Mouse (Mus musculus): Measurements from ENCODE around the gene Olfr594. TPM values are rescaled to one million over a fixed set of nuclear protein-coding genes. Genes with fewer than 3 reads are reported as not detected.
"Not testable (repeated sequence)": the region's sequence is repeated elsewhere in the genome, so short reads cannot be mapped to it uniquely, and the experiment has no call there.

The Olfr594 gene
- not detected for total RNA-seq (2021)

DNA sequence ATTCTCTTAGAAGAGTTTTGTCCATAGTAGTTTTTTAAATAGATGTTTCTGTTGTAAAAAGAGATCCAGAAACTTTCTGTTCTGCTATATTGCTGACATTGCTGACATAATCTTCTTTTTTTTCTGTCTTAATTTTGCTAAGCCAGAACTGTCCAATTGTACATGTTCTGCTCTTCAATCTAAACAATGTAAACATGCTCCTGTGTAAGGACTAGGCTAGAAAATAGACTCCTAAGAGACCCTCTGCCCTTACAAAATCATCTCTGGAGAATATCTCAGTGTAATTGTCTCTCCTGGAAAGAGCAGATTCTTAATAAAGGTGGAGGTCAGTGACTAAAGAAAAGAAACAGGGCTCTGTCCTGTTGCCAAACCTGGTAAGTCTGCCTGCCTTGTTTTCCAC is at the start of gene Olfr594:
Gene Olfr594 (plus strand): TSS at position 301 of the 400 bp plus-strand sequence.
- DNase-seq (ENCODE audit: extremely low spot score in 1 of 2, low spot score in 2 of 2): no peak
- intact Hi-C loops (cut with DNase I): no loop called here

DNA sequence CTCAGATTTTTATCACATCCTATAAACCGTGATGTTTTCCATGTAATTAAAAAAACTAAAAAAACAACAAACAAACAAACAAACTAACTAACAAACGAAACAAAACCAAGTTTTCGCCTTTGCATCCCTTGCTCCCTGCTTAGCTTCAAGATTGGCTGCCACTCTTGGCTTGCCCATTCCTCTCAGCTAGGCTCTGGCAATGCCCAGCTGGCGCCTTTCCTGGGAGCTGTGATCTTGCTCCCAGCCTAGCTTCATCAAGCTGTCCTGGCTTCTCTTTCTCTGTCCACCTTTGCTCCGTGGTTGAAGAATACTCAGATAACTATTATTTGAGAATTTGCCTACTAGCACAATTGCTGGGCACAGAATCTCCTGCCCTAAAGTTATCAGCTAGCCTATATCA is 47.1 kb upstream of the Olfr594 start:
- DNase-seq (ENCODE audit: extremely low spot score in 1 of 2, low spot score in 2 of 2): no peak
- intact Hi-C loops (cut with DNase I): no loop called here

DNA sequence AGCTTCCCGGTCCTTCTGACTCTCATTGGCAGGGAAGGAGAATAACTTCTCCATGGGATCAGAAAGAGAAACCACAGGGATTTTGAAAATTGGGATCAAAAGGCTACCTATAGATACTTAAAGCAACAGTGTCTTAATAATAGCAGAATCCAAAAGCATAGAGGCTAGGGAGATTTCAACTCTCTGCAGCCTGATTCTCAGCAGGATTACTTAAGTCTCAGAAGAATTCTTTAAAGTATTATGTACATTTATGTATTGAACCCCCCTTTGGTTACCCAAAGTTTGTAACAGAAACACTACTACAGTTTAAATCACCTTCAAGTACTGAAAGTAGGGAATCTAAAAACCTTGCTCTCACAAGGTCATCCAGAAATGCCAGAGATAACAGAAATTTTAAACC is 38.6 kb upstream of the Olfr594 start, which contains the start of gene Olfr591:
Gene Olfr591 (minus strand): TSS at position 101 of the 400 bp plus-strand sequence.
- DNase-seq (ENCODE audit: extremely low spot score in 1 of 2, low spot score in 2 of 2): no peak
- intact Hi-C loops (cut with DNase I): no loop called here

DNA sequence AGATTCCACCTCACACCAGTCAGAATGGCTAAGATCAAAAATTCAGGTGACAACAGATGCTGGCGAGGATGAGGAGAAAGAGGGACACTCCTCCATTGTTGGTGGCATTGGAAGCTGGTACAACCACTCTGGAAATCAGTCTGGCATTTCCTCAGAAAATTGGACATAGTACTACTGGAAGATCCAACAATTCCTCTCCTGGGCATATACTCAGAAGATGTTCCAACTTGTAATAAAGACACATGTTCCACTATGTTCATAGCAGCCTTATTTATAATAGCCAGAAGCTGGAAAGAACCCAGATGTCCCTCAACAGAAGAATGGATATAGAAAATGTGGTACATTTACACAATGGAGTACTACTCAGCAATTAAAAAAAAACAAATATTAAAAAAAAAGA is 32.3 kb upstream of the Olfr594 start, which contains the start of gene Olfr592:
Gene Olfr592 (plus strand): TSS at position 301 of the 400 bp plus-strand sequence.
- DNase-seq (ENCODE audit: extremely low spot score in 1 of 2, low spot score in 2 of 2); intact Hi-C loops (cut with DNase I): not testable (repeated sequence)

DNA sequence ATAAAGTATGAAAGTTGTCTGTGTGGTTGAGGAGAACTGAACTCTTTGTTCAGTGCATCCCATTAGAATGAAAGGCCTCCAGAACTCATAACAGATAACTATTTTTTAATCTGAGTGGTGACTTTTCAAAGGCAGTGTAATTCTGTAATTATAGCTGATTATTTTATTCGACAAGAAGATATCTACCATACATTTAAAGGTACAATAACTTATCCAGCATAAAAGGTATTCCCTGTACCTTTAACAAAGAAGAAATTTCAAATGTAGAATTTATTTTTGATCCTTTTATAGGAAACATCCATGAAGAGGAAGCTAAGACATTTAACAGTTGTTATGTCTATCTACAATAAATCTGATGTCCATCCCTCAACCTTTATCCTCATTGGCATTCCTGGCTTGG is 5.2 kb upstream of the Olfr594 start, which contains the start of gene Olfr593:
Gene Olfr593 (plus strand): TSS at position 301 of the 400 bp plus-strand sequence.
- DNase-seq (ENCODE audit: extremely low spot score in 1 of 2, low spot score in 2 of 2): no peak
- intact Hi-C loops (cut with DNase I): no loop called here

DNA sequence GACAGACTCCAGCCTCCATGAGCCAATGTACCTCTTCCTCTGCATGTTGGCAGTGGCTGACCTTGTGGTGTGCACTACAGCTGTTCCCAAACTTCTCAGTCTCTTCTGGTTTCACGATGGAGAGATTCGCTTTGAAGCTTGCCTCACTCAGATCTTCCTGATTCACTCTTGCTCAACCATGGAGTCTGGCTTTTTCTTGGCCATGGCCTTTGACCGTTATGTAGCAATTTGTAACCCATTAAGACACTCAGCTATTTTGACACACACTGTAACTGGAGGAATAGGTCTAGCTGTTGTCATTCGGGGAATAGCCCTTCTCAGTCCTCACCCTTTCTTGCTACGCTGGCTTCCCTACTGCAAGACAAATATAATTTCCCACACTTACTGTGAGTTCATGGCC is 4.7 kb upstream of the Olfr594 start:
- intact Hi-C loops (cut with DNase I); DNase-seq (ENCODE audit: extremely low spot score in 1 of 2, low spot score in 2 of 2): not testable (repeated sequence)

DNA sequence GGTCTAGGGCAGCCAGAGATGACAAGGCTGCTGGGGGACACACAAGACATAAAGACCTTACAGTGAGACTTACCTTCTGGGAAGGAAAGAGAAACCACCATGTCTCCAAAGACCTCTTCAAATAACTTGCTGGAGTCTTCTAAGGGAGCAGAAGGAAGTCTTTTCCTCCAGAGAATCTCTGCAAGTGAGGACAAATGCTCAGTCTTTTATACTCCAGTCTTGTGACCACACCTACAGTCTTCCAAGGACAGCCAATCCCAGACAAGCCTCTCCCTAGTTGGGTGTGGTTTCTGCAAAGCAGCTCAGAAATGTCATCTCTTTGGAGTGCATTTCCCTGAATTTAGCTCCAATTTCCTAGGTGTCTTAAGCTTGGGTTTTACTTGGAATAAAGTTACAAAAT is 35.6 kb downstream of the Olfr594 start, which contains the start of gene Usp17ld:
Gene Usp17ld (minus strand): TSS at position 101 of the 400 bp plus-strand sequence.
- DNase-seq (ENCODE audit: extremely low spot score in 1 of 2, low spot score in 2 of 2); intact Hi-C loops (cut with DNase I): not testable (repeated sequence)

Small RNAs within 50 kb of the gene (microRNA-seq; reads per million reads assigned to microRNA genes)
- not detected for gene Gm23550
- not detected for gene Gm25171

Other genes starting within 250 kb of the Olfr594 start
- gene Olfr577, start 241.1 kb upstream of the Olfr594 start, total RNA-seq (2021): not detected
- gene Olfr578, start 227.7 kb upstream of the Olfr594 start, total RNA-seq (2021): not detected
- gene Olfr582, start 179.0 kb upstream of the Olfr594 start, total RNA-seq (2021): not detected
- not detected for gene Olfr583, start 165.7 kb upstream of the Olfr594 start, total RNA-seq (2021)
- not detected for gene Olfr584, start 135.1 kb upstream of the Olfr594 start, total RNA-seq (2021)
- gene Olfr585, start 119.3 kb upstream of the Olfr594 start, total RNA-seq (2021): not detected
- not detected for gene Olfr586, start 91.4 kb upstream of the Olfr594 start, total RNA-seq (2021)
- gene Olfr588-ps1, start 76.1 kb upstream of the Olfr594 start, total RNA-seq (2021): not detected
- not detected for gene Olfr589, start 60.6 kb upstream of the Olfr594 start, total RNA-seq (2021)
- gene Olfr591, start 38.7 kb upstream of the Olfr594 start, total RNA-seq (2021): not detected
- gene Olfr592, start 32.2 kb upstream of the Olfr594 start, total RNA-seq (2021): not detected
- not detected for gene Olfr593, start 5.1 kb upstream of the Olfr594 start, total RNA-seq (2021)
- gene Usp17ld, start 35.5 kb downstream of the Olfr594 start, total RNA-seq (2021): not detected
- gene Olfr596, start 88.7 kb downstream of the Olfr594 start, total RNA-seq (2021): not detected
- gene Olfr597, start 99.3 kb downstream of the Olfr594 start, total RNA-seq (2021): not detected
- gene Olfr598, start 106.6 kb downstream of the Olfr594 start, total RNA-seq (2021): not detected
- gene Olfr599, start 118.9 kb downstream of the Olfr594 start, total RNA-seq (2021): not detected
- gene Olfr600, start 132.7 kb downstream of the Olfr594 start, total RNA-seq (2021): not detected
- gene Olfr601, start 145.7 kb downstream of the Olfr594 start, total RNA-seq (2021): not detected
- gene Olfr603, start 169.2 kb downstream of the Olfr594 start, total RNA-seq (2021): not detected
- not detected for gene Usp17lc, start 198.1 kb downstream of the Olfr594 start, total RNA-seq (2021)
- not detected for gene Olfr605, start 228.4 kb downstream of the Olfr594 start, total RNA-seq (2021)
- not detected for gene Olfr606, start 232.1 kb downstream of the Olfr594 start, total RNA-seq (2021)
- gene Olfr607, start 247.2 kb downstream of the Olfr594 start, total RNA-seq (2021): not detected

Data from left cerebral cortex, postnatal 10 days (tissue).